In genomic region chr12:117499242-117499641, GRCm38 (mm10) we compare ENCODE assay signal across 18 mouse cellular contexts. TPM values are rescaled to one million over a fixed set of nuclear protein-coding genes. Genes with fewer than 3 reads are reported as not detected.
A peak's percentile ranks its signal among the peaks of the same experiment; 100 is the strongest.
DNase-seq lines count a peak whose midpoint lies in the region; ATAC-seq and TF ChIP-seq lines count a peak whose summit lies in the region.
"Had no signal": no experiment of that assay in that cellular context is flagged by ENCODE, and none has a peak within 500 bp of the region (broad histone marks: within the 10 kb centered on the region; RNA-seq: fewer than 3 reads in every experiment).

No protein-coding gene starts in this region.

- H3K9me3 ChIP-seq in stomach, embryonic 15.5 days: no peaks in the 10 kb centered on the region
- H3K9me3 ChIP-seq in stomach, postnatal 0 days (ENCODE audit: control insufficient read depth, low read length): no peaks in the 10 kb centered on the region
- no peaks in the 10 kb centered on the region for H3K9me3 ChIP-seq in lung, postnatal 0 days (ENCODE audit: low read length)
- H3K9me3 ChIP-seq in forebrain, embryonic 16.5 days (ENCODE audit: control insufficient read depth, low read length): no peaks in the 10 kb centered on the region
- H3K9me3 ChIP-seq: forebrain, embryonic 15.5 days; limb, embryonic 12.5 days; liver, embryonic 13.5 days; neural tube, embryonic 13.5 days had no signal

- H3K27ac ChIP-seq in stomach, embryonic 15.5 days: no peak overlapping the region
- no peak overlapping the region for H3K27ac ChIP-seq in stomach, postnatal 0 days (replicated peaks)
- peak overlapping the region; percentile 26; the same call in 1 of the 2 replicates for H3K27ac ChIP-seq in lung, postnatal 0 days (ENCODE audit: low read length)
- no peak overlapping the region for H3K27ac ChIP-seq in forebrain, embryonic 16.5 days (ENCODE audit: low read length)
- H3K27ac ChIP-seq: forebrain, embryonic 15.5 days; limb, embryonic 12.5 days; liver, embryonic 13.5 days; midbrain, embryonic 12.5 days; neural tube, embryonic 13.5 days had no signal

- no peak for TF ChIP-seq CTCF in stomach, postnatal 0 days (IDR thresholded peaks at IDR 0.05; ENCODE audit: low read depth)
- peak; percentile 22; the same call in 1 of the 2 replicates for TF ChIP-seq CTCF in lung, postnatal 0 days (IDR thresholded peaks at IDR 0.05)

- H3K27me3 ChIP-seq in stomach, embryonic 15.5 days (replicated peaks): no peaks in the 10 kb centered on the region
- no peaks in the 10 kb centered on the region for H3K27me3 ChIP-seq in stomach, postnatal 0 days (ENCODE audit: control insufficient read depth, insufficient read depth, low read length)
- no peaks in the 10 kb centered on the region for H3K27me3 ChIP-seq in lung, postnatal 0 days (replicated peaks; ENCODE audit: insufficient read depth, low read length)
- no peaks in the 10 kb centered on the region for H3K27me3 ChIP-seq in forebrain, embryonic 16.5 days (replicated peaks; ENCODE audit: control insufficient read depth, insufficient read depth, low read length)
- H3K27me3 ChIP-seq: forebrain, embryonic 15.5 days; limb, embryonic 12.5 days; liver, embryonic 13.5 days; midbrain, embryonic 12.5 days; neural tube, embryonic 13.5 days had no signal

- TF ChIP-seq EP300 in stomach, postnatal 0 days (optimal IDR thresholded peaks at IDR 0.05): no peak
- peak; percentile 98 for TF ChIP-seq EP300 in lung, postnatal 0 days (IDR thresholded peaks at IDR 0.05)

- intact Hi-C loops in heart, postnatal 10 days (cut with DNase I): no loop called here

- DNase-seq in heart, adult 9 months (ENCODE audit: low spot score in 2 of 2): peak; percentile 17 to 68
- no peak for DNase-seq in heart, postnatal 10 days
- DNase-seq in stomach, postnatal 0 days (ENCODE audit: low spot score): no peak
- peak; percentile 72 for DNase-seq in lung, postnatal 0 days (ENCODE audit: low spot score)
- DNase-seq in frontal cortex, adult 2 months (ENCODE audit: extremely low spot score in 1 of 2, low spot score in 1 of 2): no peak
- DNase-seq: adrenal gland, postnatal 10 days; cerebellum, adult 18-20 months; cerebellum, postnatal 25 days; embryo, embryonic 11 days; liver, embryonic 13.5 days; right cerebral cortex, adult 18-20 months; thymus, postnatal 25 days had no signal

- 0 out of 2 replicates have a peak, but pooled peaks have one; percentile 4 for ATAC-seq in stomach, embryonic 15.5 days (ENCODE audit: insufficient read depth, low FRiP score, low read depth)
- no peak for ATAC-seq in stomach, postnatal 0 days (ENCODE audit: low FRiP score, low TSS enrichment)
- ATAC-seq in lung, postnatal 0 days: peak; percentile 86
- no peak for ATAC-seq in forebrain, embryonic 16.5 days
- ATAC-seq: forebrain, embryonic 15.5 days had no signal

- no peaks in the 10 kb centered on the region for H3K4me1 ChIP-seq in stomach, embryonic 15.5 days
- peaks cover 4% of the 10 kb centered on the region; the same call in 1 of the 2 replicates for H3K4me1 ChIP-seq in stomach, postnatal 0 days (replicated peaks; ENCODE audit: control insufficient read depth, insufficient read depth)
- H3K4me1 ChIP-seq in lung, postnatal 0 days (ENCODE audit: insufficient read depth, low read depth, low read length): 0 out of 2 replicates have a peak, but pooled peaks cover 3% of the 10 kb centered on the region
- peaks cover 3% of the 10 kb centered on the region; the same call in 1 of the 2 replicates for H3K4me1 ChIP-seq in forebrain, embryonic 16.5 days (replicated peaks; ENCODE audit: control insufficient read depth, insufficient read depth, low read length)
- H3K4me1 ChIP-seq: forebrain, embryonic 15.5 days; limb, embryonic 12.5 days; liver, embryonic 13.5 days; midbrain, embryonic 12.5 days; neural tube, embryonic 13.5 days had no signal

- 77% methylated on average over 5 of the region's 5 CpGs for WGBS in stomach, embryonic 15.5 days
- 77% methylated on average over 5 of the region's 5 CpGs for WGBS in stomach, postnatal 0 days
- WGBS in lung, postnatal 0 days: 62% methylated on average over 5 of the region's 5 CpGs
- WGBS in forebrain, embryonic 16.5 days: 91% methylated on average over 5 of the region's 5 CpGs

- no peak overlapping the region for H3K4me3 ChIP-seq in stomach, embryonic 15.5 days (replicated peaks)
- no peak overlapping the region for H3K4me3 ChIP-seq in stomach, postnatal 0 days (ENCODE audit: low read depth, low read length)
- H3K4me3 ChIP-seq in lung, postnatal 0 days (ENCODE audit: low read depth, low read length): no peak overlapping the region
- H3K4me3 ChIP-seq in forebrain, embryonic 16.5 days (replicated peaks; ENCODE audit: low read length): no peak overlapping the region
- H3K4me3 ChIP-seq: forebrain, embryonic 15.5 days; limb, embryonic 12.5 days; liver, embryonic 13.5 days; midbrain, embryonic 12.5 days; neural tube, embryonic 13.5 days had no signal

- no peak overlapping the region for H3K4me2 ChIP-seq in stomach, embryonic 15.5 days
- H3K4me2 ChIP-seq in stomach, postnatal 0 days (replicated peaks; ENCODE audit: low read depth): no peak overlapping the region
- H3K4me2 ChIP-seq in lung, postnatal 0 days (replicated peaks; ENCODE audit: low read depth, low read length): no peak overlapping the region
- no peak overlapping the region for H3K4me2 ChIP-seq in forebrain, embryonic 16.5 days (ENCODE audit: low read length)
- H3K4me2 ChIP-seq: forebrain, embryonic 15.5 days; limb, embryonic 12.5 days; liver, embryonic 13.5 days; midbrain, embryonic 12.5 days; neural tube, embryonic 13.5 days had no signal

- no peak overlapping the region for H3K9ac ChIP-seq in stomach, embryonic 15.5 days
- no peak overlapping the region for H3K9ac ChIP-seq in stomach, postnatal 0 days (ENCODE audit: low read length)
- no peak overlapping the region for H3K9ac ChIP-seq in lung, postnatal 0 days (replicated peaks; ENCODE audit: low read depth)
- no peak overlapping the region for H3K9ac ChIP-seq in forebrain, embryonic 16.5 days (replicated peaks; ENCODE audit: low read depth, low read length)
- H3K9ac ChIP-seq: forebrain, embryonic 15.5 days; limb, embryonic 12.5 days; liver, embryonic 13.5 days; midbrain, embryonic 12.5 days; neural tube, embryonic 13.5 days had no signal

- H3K36me3 ChIP-seq in stomach, embryonic 15.5 days: no peaks in the 10 kb centered on the region
- H3K36me3 ChIP-seq in stomach, postnatal 0 days (ENCODE audit: control insufficient read depth, insufficient read depth, low read length): no peaks in the 10 kb centered on the region
- no peaks in the 10 kb centered on the region for H3K36me3 ChIP-seq in lung, postnatal 0 days (ENCODE audit: insufficient read depth, low read length)
- H3K36me3 ChIP-seq in forebrain, embryonic 16.5 days (ENCODE audit: control insufficient read depth, insufficient read depth): no peaks in the 10 kb centered on the region
- H3K36me3 ChIP-seq: forebrain, embryonic 15.5 days; limb, embryonic 12.5 days; liver, embryonic 13.5 days; midbrain, embryonic 12.5 days; neural tube, embryonic 13.5 days had no signal

RNA-seq across cellular contexts. Expression of gene Rapgef5, which starts 17.0 kb away (rescaled TPM):
- 10 to 100 TPM; 45.8 to 48.2 TPM for total RNA-seq in heart, postnatal 10 days (2021)
- 10.4 and 10.9 TPM in 2 replicates for polyA plus RNA-seq in stomach, embryonic 15.5 days (2015; fragmentation: Nextera tagmentation; extraction: Ambion mirVana)
- polyA plus RNA-seq in stomach, postnatal 0 days (2015; fragmentation: Nextera tagmentation; extraction: Ambion mirVana): 4.3 and 5.6 TPM in 2 replicates
- polyA plus RNA-seq in lung, postnatal 0 days (2015; fragmentation: Nextera tagmentation; extraction: Ambion mirVana): 47.4 and 52.1 TPM in 2 replicates
- polyA plus RNA-seq in frontal cortex, adult 2 months (2012; rRNA removed): 44.0 and 56.6 TPM in 2 replicates
- 36.6 and 39.4 TPM in 2 replicates for polyA plus RNA-seq in forebrain, embryonic 16.5 days (2015; fragmentation: Nextera tagmentation; extraction: Ambion mirVana)

Comparison
In these comparisons a context has a peak if more than half of its experiments do, and no peak if none do; other contexts are left out.
1. DNase-seq: peak in heart, adult 9 months (2 of 2) and lung, postnatal 0 days (single experiment); none in heart, postnatal 10 days (0 of 2), stomach, postnatal 0 days (single experiment) and frontal cortex, adult 2 months (0 of 2).
2. ATAC-seq: peak in stomach, embryonic 15.5 days (single experiment) and lung, postnatal 0 days (single experiment); none in stomach, postnatal 0 days (single experiment) and forebrain, embryonic 16.5 days (single experiment).